Mouse (Mus musculus): ENCODE results near the gene Abi3.

DNA sequence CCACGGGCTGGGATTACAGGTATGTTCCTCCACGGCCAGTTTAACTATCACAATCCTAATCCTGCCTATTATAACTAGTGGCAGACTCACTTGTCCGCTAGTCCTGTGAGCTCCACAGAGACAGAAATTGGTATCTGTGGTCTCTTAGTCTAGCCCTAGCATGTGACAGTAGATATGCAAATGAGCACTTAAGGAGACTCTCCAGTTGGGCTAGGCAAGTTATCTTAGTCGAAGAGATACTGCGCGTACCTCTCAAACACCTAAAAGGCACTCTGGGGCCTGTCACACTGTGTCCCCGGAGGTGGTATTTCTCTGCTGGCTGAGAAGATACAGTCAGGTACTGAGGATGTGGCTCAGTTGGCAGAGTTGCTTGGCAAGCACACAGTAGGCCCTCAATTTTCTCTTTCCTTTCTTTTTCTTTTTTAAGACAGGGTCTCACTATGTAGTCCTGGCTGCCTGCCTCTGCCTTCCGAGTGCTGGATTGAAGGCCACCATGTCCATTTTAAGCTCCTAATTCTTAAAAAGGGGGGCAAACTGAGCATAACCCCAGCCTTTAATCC, 49.2 kb downstream of the Abi3 start:
- no peak for TF ChIP-seq CTCF (IDR thresholded peaks at IDR 0.05; ENCODE audit: borderline replicate concordance, extremely low read depth, insufficient read depth, insufficient read length)
- no peak for TF ChIP-seq POLR2A (IDR thresholded peaks at IDR 0.05; ENCODE audit: borderline replicate concordance, extremely low read depth, insufficient read depth, insufficient read length, poor library complexity, severe bottlenecking)
